Mouse (Mus musculus) retina, postnatal 1 day (tissue): ENCODE results near the gene Lysmd1.
A peak's percentile ranks its signal among the peaks of the same experiment; 100 is the strongest.

Experiments used
- DNase-seq: peaks from one replicate; pipeline ENCODE4 v3.0.0-alpha.2; 2012

Gene Lysmd1

GRCm38 (mm10) chr3:95174011-95174592 is 40.2 kb downstream of the Lysmd1 start:
- DNase-seq, result peak; percentile 87

- no peak for DNase-seq
Measured at GRCm38 (mm10) chr3:95176500-95176899, 42.6 kb downstream of the Lysmd1 start.

GRCm38 (mm10) chr3:95177583-95177982 is 43.7 kb downstream of the Lysmd1 start:
- DNase-seq, result no peak

- no peak for DNase-seq
Measured at GRCm38 (mm10) chr3:95178948-95179347, 45.1 kb downstream of the Lysmd1 start.

GRCm38 (mm10) chr3:95179890-95180289 is 46.0 kb downstream of the Lysmd1 start:
- DNase-seq, result no peak

- no peak for DNase-seq
Measured at GRCm38 (mm10) chr3:95181841-95182240, 48.0 kb downstream of the Lysmd1 start.

- DNase-seq, result no peak
Measured at GRCm38 (mm10) chr3:95184796-95185577, 51.1 kb downstream of the Lysmd1 start.

- no peak for DNase-seq
Measured at GRCm38 (mm10) chr3:95186100-95186499, 52.2 kb downstream of the Lysmd1 start.

- DNase-seq, result no peak
Measured at GRCm38 (mm10) chr3:95186888-95187287, 53.0 kb downstream of the Lysmd1 start.
